Mouse (Mus musculus) erythroblast, embryonic 14.5 days (primary cell): ENCODE data around the gene Acvr1b. TPM values are rescaled to one million over a fixed set of nuclear protein-coding genes. Genes with fewer than 3 reads are reported as not detected.

Experiments used
- H3K27me3 ChIP-seq: 2 replicates; pipeline ENCODE4 v1.6.1; 2012; ENCODE audit warnings: inconsistent platforms; ENCODE audit not compliant: control insufficient read depth
- H3K36me3 ChIP-seq: 2 replicates; pipeline ENCODE4 v1.6.1; 2012; ENCODE audit warnings: mild to moderate bottlenecking, inconsistent platforms; ENCODE audit not compliant: control insufficient read depth
- H3K4me1 ChIP-seq: 2 replicates; pipeline ENCODE4 v1.6.1; 2012; ENCODE audit warnings: inconsistent platforms; ENCODE audit not compliant: control insufficient read depth
- H3K4me3 ChIP-seq: replicated peaks from 2 replicates; pipeline ENCODE3; 2012; ENCODE audit warnings: moderate library complexity, mild to moderate bottlenecking, inconsistent platforms
- H3K9me3 ChIP-seq: 2 replicates; pipeline ENCODE4 v1.6.1; 2012; ENCODE audit warnings: low read length, inconsistent platforms, mixed read lengths; ENCODE audit not compliant: control insufficient read depth
- GATA1 ChIP-seq: IDR thresholded peaks from 2 replicates; pipeline ENCODE4 v1.6.1; 2012; ENCODE audit warnings: low read length, inconsistent platforms, mixed read lengths
- TAL1 ChIP-seq: IDR thresholded peaks from 3 replicates; pipeline ENCODE4 v1.6.1; 2012; ENCODE audit warnings: low read length, inconsistent platforms, mixed read lengths
- polyA plus RNA-seq: library from polyadenylated mRNA; stranded (reverse); fragments of >175 nt; gene quantifications from 2 replicates; pipeline ENCODE4 v1.2.3, GENCODE M21; 2012

Gene Acvr1b
- polyA plus RNA-seq, 1 experiment = 0.02 TPM

- H3K4me1 ChIP-seq = no peaks in the 10 kb centered on the region
- no peak overlapping the region for H3K4me3 ChIP-seq
- peaks cover 2% of the 10 kb centered on the region; the same call in 1 of the 2 replicates for H3K9me3 ChIP-seq
- TF ChIP-seq GATA1 (no peak), TAL1 (no peak)
- H3K27me3 ChIP-seq = no peaks in the 10 kb centered on the region
- H3K36me3 ChIP-seq = peaks cover 24% of the 10 kb centered on the region
Observed at GRCm38 (mm10) chr15:101197497-101198179, 23.8 kb downstream of the Acvr1b start.

- Histone ChIP-seq H3K4me3 (no peak overlapping the region), H3K36me3 (peaks cover 27% of the 10 kb centered on the region), H3K9me3 (peaks cover 2% of the 10 kb centered on the region; the same call in 1 of the 2 replicates), H3K4me1 (no peaks in the 10 kb centered on the region), H3K27me3 (no peaks in the 10 kb centered on the region)
- TF ChIP-seq GATA1 (no peak), TAL1 (no peak)
Observed at GRCm38 (mm10) chr15:101198218-101198617, 24.4 kb downstream of the Acvr1b start.

- H3K36me3 ChIP-seq = peaks cover 27% of the 10 kb centered on the region
Observed at GRCm38 (mm10) chr15:101198850-101199249, 25.0 kb downstream of the Acvr1b start.

GRCm38 (mm10) chr15:101200777-101201295, 27.0 kb downstream of the Acvr1b start:
- H3K4me1 ChIP-seq = peaks cover 2% of the 10 kb centered on the region
- H3K4me3 ChIP-seq = no peak overlapping the region
- peaks cover 29% of the 10 kb centered on the region for H3K36me3 ChIP-seq
- no peak for TF ChIP-seq TAL1
- no peak for TF ChIP-seq GATA1
- H3K9me3 ChIP-seq = peaks cover 2% of the 10 kb centered on the region; the same call in 1 of the 2 replicates
- no peaks in the 10 kb centered on the region for H3K27me3 ChIP-seq

More at GRCm38 (mm10) chr15:101198850-101199249, 25.0 kb downstream of the Acvr1b start:
- TF ChIP-seq TAL1 (no peak), GATA1 (no peak)
- H3K27me3 ChIP-seq = no peaks in the 10 kb centered on the region
- H3K4me3 ChIP-seq = no peak overlapping the region
- H3K9me3 ChIP-seq = peaks cover 2% of the 10 kb centered on the region; the same call in 1 of the 2 replicates
- H3K4me1 ChIP-seq = peaks cover 2% of the 10 kb centered on the region

- H3K36me3 ChIP-seq = peaks cover 25% of the 10 kb centered on the region
- H3K9me3 ChIP-seq = no peaks in the 10 kb centered on the region; the same call in 1 of the 2 replicates
Observed at GRCm38 (mm10) chr15:101201414-101201813, 27.5 kb downstream of the Acvr1b start.

GRCm38 (mm10) chr15:101203673-101204072, 29.8 kb downstream of the Acvr1b start:
- H3K36me3 ChIP-seq = peaks cover 26% of the 10 kb centered on the region; the same call in 1 of the 2 replicates

More at GRCm38 (mm10) chr15:101201414-101201813, 27.5 kb downstream of the Acvr1b start:
- H3K27me3 ChIP-seq = no peaks in the 10 kb centered on the region
- H3K4me1 ChIP-seq = peaks cover 2% of the 10 kb centered on the region
- no peak overlapping the region for H3K4me3 ChIP-seq
- TF ChIP-seq GATA1 (no peak), TAL1 (no peak)

GRCm38 (mm10) chr15:101204781-101205180, 30.9 kb downstream of the Acvr1b start:
- TF ChIP-seq TAL1 (no peak), GATA1 (no peak)
- H3K27me3 ChIP-seq = no peaks in the 10 kb centered on the region
- H3K36me3 ChIP-seq = peaks cover 26% of the 10 kb centered on the region; the same call in 1 of the 2 replicates
- H3K4me3 ChIP-seq = no peak overlapping the region
- peaks cover 2% of the 10 kb centered on the region for H3K4me1 ChIP-seq
- H3K9me3 ChIP-seq = no peaks in the 10 kb centered on the region

More at GRCm38 (mm10) chr15:101203673-101204072, 29.8 kb downstream of the Acvr1b start:
- no peaks in the 10 kb centered on the region for H3K27me3 ChIP-seq
- H3K9me3 ChIP-seq = no peaks in the 10 kb centered on the region
- no peak for TF ChIP-seq TAL1
- no peak for TF ChIP-seq GATA1
- H3K4me3 ChIP-seq = no peak overlapping the region
- peaks cover 2% of the 10 kb centered on the region for H3K4me1 ChIP-seq

GRCm38 (mm10) chr15:101210228-101210627, 36.4 kb downstream of the Acvr1b start:
- H3K27me3 ChIP-seq = no peaks in the 10 kb centered on the region
- H3K4me3 ChIP-seq = no peak overlapping the region
- H3K4me1 ChIP-seq = no peaks in the 10 kb centered on the region
- no peaks in the 10 kb centered on the region for H3K9me3 ChIP-seq
- peaks cover 9% of the 10 kb centered on the region; the same call in 1 of the 2 replicates for H3K36me3 ChIP-seq
- TF ChIP-seq GATA1 (no peak), TAL1 (no peak)

- peaks cover 9% of the 10 kb centered on the region; the same call in 1 of the 2 replicates for H3K36me3 ChIP-seq
- no peaks in the 10 kb centered on the region for H3K9me3 ChIP-seq
- H3K27me3 ChIP-seq = no peaks in the 10 kb centered on the region
- no peak overlapping the region for H3K4me3 ChIP-seq
- no peaks in the 10 kb centered on the region for H3K4me1 ChIP-seq
- TF ChIP-seq GATA1 = no peak
- no peak for TF ChIP-seq TAL1
Observed at GRCm38 (mm10) chr15:101210998-101211613, 37.2 kb downstream of the Acvr1b start.
